Mouse (Mus musculus) right cerebral cortex, postnatal 25 days (tissue): ENCODE data around the gene Tmem255b.
A peak's percentile ranks its signal among the peaks of the same experiment; 100 is the strongest.

Source experiments
- DNase-seq: peaks from one replicate; pipeline ENCODE4 v3.0.0; 2022

Gene Tmem255b

DNA sequence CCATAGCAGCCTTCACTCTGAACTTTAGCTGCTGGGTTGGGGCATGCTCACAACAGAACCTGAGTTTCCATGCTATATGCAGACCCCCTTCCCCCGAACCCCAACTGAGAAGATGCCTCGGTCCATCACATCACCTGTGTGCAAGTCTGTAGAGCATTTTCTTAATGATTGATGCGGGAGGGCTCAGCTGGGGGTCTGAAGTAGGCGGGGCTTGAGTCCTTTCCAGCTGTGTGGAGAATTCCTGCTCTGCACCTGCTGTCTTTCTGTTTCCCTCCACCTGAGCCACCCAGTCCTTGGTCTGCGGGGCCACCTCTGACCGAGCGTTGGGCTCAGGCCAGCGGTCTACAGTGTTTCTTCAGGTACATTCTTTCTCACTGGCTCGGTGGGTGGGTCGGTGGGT lies at the start of gene Tmem255b:
TSS of gene Tmem255b (plus strand) at position 301 of the 400 bp plus-strand sequence.
- no peak for DNase-seq

DNA sequence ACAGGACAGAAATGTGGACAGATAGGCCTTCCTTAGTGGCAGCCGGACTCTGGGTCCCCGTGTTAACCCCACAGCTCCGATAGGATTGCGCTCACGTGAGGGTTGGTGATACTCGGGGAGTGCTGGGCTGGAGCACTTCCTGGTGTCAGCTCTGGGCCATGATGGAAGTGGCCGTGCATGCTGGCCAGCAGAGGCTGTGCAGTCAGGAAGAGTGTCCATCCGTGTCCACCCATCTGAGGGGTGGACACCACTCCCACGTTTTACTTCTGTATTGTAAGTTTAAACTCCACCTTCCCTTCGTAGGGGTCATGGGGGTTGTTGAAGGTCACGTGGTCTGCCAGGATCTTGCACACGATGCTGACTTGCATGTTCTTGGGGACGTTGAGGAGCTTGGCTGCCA lies 48.6 kb upstream of the Tmem255b start:
- no peak for DNase-seq

DNA sequence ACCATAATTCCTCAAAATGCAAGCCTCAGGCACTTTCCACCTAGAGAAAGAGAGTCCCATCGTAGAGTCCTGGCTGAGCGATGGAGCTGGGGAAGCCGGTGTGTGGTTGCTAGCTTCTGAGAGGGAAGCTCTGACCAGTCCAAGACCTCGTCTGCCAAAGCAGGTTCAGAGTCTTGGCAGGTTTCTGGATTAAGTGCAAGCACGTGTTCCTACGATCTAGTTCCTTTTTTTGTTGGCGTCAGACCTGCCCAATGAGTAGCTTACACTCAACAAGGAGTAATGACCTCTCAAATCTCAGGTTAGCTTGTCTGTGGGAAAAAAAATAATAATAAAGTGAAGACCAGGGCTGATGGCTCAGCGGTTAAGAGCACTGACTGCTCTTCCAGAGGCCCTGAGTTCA lies 47.3 kb upstream of the Tmem255b start:
- no peak for DNase-seq

DNA sequence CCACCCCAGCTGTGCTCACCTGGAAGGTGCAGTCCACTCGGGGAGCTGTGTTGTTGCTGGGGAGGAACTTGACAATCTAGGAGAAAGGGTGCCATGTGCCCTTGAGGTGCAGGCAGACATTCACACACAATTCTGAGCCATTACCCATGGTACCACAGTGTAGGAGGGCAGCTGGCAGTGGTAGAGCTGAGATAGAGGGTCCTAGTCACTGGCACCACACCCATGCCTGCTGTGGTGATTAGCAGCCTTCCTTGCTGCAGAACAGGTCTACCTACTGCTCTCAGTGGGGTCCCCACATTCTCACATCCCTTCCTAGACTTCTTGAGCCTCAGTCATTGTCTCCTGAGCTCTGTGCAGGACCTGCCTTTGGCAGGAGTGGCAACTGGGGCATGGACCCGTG lies 46.2 kb upstream of the Tmem255b start:
- DNase-seq, result no peak

DNA sequence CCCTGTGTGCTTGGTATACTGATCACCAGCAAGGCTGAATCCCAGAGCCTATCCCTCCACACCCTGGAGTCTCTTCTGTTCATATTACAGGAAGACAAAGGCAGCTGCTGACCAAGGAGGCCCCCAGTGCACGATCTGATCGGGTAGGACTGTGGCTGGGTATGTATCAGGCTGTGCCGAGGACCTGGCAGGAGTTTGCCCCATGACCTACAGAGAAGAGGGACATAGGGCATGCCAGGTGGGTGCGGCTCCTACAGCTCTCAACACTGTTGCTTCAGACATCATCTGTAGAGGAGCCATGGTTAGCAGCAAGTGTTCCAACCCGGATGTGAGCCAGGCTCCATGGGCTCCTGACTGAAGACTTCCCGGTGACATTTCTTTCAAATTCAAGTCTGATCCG lies 41.1 kb upstream of the Tmem255b start:
- no peak for DNase-seq

DNA sequence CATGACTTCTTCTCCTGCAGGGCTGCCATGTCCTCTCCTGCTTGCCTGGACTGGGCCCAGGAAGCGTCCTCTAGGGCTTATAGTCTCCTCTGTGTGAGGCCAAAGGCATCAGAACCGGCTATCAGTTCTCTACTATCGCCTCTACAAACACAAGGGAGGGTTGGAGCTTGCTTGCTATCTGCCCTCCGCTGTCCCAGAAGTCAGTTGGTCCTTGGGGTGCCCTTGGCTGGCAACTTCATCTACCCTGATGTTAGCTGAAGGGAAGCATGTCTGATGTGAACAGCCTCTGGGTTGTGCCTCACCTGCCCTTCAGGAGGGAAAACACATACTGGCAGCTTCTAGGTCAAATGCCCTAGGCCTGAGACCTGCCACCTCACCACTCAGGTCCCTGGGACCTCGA lies 38.3 kb upstream of the Tmem255b start, which contains the start of gene Atp4b:
TSS of gene Atp4b (minus strand) at position 101 of the 400 bp plus-strand sequence.
- no peak for DNase-seq

DNA sequence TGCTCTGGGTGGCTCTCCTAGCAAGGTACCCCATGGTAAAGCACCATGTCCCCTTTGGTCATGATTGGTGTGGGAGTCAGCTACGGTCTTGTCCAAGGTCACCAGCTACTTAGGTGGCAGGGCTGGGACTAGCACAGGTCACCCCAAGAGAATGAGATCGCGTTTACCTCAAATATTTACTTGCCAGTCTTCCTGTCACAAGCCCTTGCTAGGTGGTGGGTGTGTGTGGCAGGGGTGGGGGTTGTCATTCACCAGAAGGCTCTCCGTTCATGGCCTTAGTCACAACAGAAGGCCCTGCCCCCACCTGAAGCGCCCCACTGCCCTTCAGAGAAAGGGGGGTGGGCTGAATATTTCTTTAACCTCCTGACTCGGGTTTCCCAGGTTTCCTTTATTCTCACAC lies 31.5 kb upstream of the Tmem255b start:
- DNase-seq, result no peak

DNA sequence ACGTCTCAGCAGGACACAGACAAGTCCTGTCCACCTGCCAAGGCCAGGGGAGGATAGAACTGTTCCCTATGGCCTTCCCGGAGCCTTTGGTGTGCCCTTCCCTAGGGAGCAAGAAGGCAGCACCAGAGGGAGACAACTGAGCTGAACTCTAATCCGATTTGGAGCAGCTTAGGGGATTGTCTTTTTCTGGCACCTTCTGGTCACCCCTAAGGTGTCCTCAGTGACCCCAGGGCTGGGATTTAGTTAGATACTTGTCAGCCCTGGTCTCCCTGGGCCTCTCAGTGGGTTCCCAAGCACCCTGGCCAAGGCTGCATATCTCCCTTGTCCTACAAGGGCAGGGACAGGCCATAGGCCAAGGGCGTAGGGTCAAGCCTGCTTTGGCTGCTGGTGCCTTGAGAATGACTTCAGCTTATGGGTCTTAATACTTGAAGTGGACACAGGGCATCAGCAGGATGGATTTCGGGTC lies 30.3 kb upstream of the Tmem255b start, which contains the start of gene Grk1:
TSS of gene Grk1 (plus strand) at position 416 of the 466 bp plus-strand sequence.
- no peak for DNase-seq

DNA sequence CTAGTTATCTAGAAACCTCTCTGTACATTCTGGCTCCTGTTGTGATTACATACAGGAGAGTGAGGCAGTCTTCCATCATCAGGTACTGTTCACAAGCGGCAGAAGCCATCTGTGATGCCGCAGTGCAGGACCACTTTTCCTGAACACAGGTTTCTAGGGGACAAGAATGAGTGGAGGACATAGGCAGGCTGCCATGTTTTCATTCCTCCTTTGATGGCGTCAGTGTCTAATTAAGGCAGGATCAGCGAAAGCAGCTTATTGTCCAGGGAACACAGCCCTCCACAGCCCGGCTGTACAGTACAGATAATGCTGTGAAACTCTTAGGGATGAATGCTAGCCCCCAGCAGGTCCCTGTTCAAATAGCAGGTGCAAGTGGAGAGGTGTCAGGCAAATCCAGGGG lies 29.0 kb upstream of the Tmem255b start:
- DNase-seq, result no peak

DNA sequence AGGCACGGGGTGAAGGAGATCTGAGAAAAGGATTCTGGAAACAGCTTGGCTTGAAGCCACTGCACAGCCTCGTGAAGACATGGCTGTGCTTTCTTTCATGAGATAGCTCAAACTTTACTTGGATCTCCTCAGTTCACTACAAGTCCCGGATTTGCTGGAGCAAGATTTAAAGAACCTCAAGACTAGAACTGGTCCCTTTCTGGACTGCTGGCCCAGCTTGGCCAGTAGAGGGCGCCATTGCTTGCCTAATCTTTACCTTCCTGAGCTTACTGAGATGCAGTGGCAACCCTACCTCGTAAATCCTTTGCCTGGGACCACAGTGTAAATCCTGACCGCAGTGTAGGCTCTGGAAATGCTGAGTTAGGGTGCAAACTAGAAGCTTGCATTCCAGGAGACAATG lies 23.4 kb upstream of the Tmem255b start:
- DNase-seq, result peak; percentile 42

DNA sequence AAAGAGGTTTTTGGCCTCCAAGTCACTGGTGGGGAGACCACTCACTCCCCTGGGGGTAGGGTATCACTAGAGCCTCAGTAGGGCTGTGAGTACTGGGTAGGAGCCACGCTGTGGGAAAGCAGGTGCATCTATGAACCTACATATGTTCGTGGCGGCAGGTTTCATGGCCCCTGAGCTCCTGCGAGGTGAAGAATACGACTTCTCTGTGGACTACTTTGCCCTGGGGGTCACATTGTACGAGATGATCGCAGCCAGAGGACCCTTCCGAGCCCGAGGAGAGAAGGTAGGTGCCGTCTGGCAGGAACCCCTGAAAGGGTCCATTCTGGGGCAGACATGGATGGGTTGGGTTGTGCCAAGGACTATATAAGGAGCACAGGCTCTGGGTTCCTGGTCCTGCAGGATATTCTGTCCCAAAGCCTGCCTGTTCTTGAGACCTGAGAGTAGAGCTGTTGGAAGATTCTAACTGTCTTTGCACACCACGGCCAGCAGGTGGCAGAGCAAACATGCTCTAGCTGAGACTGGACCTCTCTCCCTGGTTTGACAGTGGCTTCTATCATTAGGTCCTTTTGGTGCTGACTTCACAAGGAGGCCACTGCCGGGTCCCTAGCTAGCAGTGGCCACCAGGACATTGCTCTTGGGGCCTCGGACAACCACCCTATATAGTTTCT lies 22.0 kb upstream of the Tmem255b start:
- DNase-seq, result peak; percentile 32

DNA sequence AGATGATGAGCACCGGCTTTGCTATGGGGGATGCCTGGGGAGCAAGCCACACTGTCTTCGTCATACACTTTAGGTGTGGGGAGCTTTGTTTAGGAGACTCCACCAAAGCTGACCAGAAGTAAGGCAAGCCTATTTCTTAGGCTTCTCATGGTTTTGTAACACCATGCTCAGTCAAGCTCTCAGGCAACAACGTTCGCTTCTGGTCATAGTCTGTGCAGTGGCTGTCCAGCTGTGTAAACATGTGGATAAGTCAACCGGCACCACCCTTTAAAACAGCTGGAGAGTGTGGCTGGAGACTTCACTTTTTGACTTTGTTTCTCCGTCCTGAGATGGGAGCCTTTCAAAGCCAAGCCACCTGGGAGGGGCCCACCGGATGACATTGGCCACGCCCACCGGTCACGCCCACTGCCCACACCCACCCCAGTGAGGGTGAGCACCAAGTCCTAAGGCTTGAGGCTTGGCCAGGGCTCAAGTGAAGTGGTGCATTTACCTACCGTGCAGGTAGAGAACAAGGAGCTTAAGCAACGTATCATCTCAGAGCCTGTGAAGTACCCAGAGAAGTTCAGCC lies 21.1 kb upstream of the Tmem255b start:
- no peak for DNase-seq

DNA sequence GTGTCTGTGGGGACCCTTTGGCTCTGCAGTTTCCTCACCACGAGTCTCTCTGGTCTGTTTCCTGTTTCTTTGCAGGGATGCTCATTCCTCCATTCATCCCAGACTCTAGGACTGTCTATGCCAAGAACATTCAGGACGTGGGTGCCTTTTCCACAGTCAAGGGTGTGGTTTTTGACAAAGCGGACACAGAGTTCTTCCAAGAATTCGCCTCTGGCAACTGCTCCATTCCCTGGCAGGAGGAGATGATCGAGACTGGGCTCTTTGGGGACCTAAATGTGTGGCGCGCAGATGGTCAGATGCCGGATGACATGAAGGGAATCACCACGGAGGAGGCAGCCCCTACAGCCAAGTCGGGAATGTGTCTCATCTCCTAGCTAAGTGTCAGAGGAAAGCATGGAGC lies 19.1 kb upstream of the Tmem255b start:
- peak; percentile 10 for DNase-seq

DNA sequence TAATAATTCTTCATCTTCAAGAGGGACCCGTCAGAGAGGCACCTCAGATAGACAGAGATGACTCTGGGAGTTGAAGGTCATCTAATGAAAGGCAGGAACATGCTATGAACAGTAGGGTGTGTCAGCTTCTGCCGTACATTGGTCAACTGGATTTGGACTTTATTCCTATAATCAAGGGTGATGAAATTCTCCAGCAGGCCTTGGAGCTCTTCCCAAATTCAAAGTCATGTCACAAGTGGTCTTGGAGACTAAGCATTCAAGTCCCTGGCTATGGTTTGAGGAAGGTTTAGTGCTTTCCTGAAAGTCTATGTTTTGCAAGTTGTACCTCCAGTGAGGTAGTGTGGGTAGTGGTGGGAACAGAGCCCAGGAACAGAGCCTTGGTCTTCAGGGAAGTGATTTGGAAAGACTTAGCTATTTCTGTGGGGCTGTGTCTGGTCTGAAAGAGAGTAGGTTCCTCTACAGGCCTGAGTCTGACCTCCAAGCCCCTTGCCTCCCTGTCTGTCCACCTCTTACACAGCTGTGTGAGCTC lies 15.8 kb upstream of the Tmem255b start:
- no peak for DNase-seq

DNA sequence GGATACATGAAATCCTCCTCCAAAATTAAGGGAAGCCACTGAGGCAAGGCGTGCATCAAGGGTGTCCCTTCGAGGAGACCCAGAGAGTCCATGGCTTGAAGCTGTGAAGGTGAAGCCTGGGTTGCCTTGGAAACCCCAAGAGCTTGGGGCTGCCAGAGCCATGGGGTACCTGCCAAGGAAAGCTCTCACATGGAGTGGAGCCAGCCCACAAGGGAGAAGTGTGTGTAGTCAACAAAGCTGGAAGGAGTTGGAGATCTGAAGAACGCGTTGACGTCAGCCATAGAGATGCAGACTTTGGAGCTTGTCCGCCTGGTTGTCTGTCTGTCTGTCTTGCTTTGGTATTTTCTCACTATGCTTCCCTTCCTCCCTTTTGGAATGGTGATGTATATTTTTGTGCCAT lies 14.0 kb upstream of the Tmem255b start:
- DNase-seq, result peak; percentile 45

DNA sequence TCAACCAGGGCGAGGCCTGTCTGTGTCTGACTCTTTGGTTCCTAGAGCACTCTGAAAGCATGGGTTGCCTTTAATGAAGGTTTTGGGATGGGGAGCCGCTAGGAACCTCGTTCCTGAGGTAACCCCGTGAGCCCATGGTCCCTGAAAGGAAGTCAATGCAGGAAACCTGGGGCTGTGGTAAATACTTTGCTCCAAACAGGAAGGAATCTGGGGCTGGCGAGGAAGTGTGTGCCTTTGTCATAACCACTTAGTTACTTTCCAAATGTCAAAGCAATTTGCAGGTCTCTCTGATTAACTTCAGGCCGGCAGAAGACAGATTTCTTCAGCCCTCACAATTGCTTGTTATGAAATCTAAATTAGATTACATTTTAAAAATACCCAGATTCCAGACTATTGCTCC lies 7.6 kb upstream of the Tmem255b start:
- no peak for DNase-seq

DNA sequence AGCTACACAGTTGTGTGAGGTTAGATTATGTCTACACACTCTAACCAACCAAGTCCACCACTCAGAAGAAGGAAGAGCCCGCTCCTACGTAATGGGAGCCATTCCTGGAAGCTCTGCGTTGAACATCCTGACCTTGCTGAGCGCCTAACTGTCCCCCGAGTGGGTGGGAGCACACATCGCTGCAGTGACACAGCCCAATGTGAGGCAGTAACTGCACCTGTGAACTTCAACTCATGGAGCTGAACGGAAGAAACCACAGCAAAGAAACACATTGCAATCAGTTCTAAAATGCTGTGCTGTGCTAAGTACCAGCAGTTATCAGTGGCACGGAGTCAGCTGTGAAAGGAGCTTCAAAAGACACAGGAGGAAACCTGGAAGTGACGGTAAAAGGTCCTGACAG lies 6.8 kb upstream of the Tmem255b start:
- DNase-seq, result no peak

DNA sequence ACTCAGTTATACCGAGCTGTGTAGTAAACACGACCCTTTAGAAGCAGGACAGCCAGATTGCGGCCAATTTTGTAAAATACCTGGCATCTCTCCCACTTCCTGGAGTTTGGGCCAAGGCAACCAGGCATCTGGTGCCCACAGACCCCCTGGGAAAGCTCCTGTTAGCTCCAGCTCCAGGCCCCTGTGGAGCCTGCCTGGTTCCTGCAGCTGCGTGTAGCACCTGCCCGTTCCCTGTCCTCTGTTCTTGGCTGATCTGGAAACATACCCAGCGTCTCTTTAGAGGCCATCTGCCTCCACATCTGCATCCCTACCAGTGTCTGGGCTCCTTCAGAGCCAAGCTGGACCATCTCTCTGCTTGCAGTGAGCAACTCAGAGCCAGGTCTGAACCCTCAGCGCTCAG lies 4.6 kb upstream of the Tmem255b start:
- DNase-seq, result no peak

DNA sequence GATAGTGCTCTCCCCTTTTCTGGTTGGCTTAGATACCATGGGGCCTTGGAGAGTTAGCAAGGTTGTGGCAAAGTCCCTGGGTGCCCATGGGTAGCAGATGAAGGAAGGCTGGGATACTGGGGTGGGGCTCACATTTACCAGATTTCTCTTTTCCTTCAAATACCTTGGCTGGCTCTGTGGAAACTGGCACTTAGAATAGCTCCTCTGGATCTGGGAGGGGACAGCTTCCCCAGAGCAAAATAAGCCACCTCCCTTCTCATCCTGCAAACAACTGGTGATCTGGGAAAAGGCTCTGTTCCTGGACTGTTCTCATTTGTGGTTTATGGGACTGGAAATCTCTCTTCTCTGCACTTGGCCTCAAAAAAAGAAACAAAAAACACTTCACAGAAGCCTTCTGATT lies 4.1 kb upstream of the Tmem255b start:
- DNase-seq, result no peak

DNA sequence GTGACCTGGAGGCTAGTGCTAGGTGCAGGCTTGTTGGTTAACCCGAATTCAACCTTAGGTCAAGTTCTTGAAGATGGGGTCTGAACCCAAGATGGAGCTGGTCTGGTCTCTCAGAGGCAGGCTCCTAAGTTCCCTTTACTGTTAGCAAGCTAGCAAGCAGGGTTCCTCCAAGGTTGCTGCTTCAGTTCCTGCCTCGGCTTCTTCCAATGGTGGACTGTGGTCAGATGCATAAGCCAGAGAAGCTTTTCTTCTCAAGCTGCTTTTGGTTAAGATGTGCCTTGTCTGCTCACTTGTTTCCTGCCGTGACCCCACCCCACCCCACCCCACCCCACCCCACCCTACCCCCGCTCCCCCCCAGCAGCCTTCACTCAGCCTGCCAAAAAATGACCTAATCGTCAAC lies 1.9 kb upstream of the Tmem255b start:
- no peak for DNase-seq

DNA sequence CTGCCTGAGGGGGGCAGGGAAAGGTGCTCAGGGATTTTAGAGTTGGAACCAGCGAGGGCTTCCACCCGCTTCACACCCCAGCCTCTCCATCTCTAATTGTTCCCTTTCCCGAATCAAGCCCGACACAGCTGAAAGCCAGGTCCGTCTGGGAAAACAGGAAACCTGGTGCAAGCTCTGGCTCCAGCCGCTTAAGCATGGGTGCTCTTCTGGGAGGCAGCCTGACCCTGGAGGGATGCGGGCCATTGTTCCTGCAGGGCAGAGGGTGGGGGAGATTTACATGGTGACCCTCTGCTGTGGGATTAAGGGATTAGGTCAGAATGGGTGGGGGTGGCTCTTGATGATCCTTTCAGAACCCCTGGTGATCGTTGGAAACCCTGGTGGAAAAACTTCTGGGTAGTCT lies 1.1 kb downstream of the Tmem255b start:
- no peak for DNase-seq

DNA sequence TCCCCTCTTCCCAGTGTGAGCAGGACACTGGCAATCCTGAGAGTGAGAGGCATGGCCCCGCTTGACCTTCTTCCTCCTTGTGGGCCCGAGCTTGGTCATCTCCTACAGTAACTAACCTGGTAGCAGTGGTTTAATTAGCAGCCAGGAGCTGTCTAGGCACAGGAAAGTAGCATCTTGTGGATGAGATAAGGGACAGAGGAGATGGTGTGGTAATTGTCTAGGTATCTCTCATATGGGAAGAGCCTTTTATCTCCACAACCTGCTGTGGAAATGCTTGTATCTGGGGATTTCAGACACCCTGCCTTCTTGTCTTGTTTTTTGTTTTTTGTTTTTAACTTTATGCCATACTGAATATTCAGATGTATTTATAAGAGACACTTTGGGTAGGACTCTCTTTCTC lies 2.5 kb downstream of the Tmem255b start:
- no peak for DNase-seq

DNA sequence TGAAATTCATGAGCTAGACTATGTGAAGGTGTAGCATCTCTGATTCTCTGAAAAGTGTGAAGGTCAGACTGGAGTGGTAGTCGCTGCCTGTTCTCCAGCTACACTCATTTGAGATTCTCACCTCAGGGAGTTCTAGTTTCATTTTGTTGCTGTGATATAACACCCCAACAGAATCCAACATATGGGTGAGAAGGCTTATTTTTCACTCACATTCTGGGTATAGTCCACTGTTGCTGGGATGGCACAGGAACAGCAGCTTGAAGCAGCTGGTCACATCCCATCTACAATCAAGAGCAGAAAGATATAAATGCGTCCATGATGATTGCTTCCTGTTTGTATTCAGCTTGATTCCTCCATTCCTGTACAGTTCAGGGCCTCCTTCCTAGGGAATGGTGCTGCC lies 7.2 kb downstream of the Tmem255b start:
- DNase-seq, result no peak

DNA sequence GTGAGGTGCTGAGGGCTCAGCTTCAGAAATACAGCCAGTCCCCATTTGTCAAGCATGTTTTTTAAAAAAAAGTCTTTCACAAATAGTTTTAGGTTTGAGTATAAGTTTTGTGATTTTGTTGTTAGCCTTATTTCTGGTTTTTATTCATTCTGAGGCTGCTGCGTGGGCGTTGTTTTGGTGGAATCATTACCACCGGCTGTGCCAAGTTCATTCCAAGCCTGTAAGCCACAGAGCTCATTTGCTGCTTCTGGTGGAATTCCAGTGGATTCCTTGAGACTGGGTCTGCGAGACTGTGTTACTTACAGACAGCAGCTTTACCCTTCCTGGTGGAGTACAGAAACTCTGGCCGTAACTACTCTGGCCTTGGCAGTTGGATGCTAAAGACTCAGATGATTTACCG lies 11.5 kb downstream of the Tmem255b start:
- no peak for DNase-seq

DNA sequence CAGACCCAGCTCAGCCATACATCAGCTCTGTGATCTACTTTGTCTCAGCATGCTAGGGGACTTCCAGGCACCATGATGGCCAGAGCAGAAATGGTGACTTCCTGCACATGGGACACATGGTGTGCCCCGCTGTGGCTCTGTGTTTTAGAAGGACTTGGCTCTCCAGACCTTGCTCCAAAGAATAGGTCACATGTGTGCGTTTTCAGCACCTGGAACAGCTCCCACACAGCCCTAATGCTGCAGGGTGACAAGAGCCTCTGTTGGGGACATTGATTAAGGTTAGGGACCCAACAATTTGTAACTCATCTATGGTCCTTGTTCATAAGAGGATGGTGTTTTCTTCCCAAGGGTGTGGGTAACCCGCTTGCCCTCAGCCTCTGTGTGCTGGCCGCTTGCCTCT lies 13.2 kb downstream of the Tmem255b start:
- DNase-seq, result no peak
